Mouse (Mus musculus): ENCODE measurements around the gene Gstk1. TPM values are rescaled to one million over a fixed set of nuclear protein-coding genes. Genes with fewer than 3 reads are reported as not detected.

Gene Gstk1
- polyA plus RNA-seq, 1 experiment from 2014 or later: 47.7 TPM

DNA sequence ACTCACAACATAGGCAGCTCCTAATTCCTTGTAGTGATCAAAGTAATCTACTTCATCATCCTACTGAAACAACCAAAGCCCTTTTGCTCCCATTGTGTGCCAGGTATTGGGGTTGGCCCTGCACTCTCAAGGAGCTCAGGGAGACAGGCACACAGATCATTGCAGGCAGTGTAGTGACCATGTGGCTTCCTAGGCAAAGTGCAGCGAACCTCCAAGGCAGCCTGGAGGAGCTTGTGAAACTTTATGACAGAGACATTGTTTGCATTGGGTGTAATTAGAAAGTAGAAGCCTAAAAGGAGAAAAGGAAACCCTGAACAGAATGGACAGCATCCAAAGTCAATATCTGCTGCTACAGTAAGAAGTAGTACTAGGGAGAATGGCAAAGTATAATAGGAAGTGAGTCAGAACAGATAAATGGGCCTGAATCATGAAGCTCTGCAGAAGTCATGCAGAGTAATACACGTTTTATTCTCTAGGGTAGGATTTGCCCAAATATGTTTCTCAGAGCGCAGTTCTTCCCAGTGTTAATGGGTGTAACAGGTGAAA, 49.9 kb downstream of the Gstk1 start:
- Histone ChIP-seq H3K9ac (ENCODE audit: low read length) (no peak overlapping the region), H3K27me3 (ENCODE audit: control insufficient read depth, insufficient read depth, low read depth, low read length) (no peaks in the 10 kb centered on the region), H3K27ac (ENCODE audit: low read length) (no peak overlapping the region), H3K36me3 (ENCODE audit: control insufficient read depth, insufficient read depth, low read length) (no peaks in the 10 kb centered on the region), H3K4me2 (ENCODE audit: low read depth, low read length) (no peak overlapping the region), H3K4me1 (replicated peaks; ENCODE audit: control insufficient read depth, insufficient read depth, low read length) (no peaks in the 10 kb centered on the region), H3K4me3 (ENCODE audit: low read length) (no peak overlapping the region), H3K9me3 (ENCODE audit: control insufficient read depth, low read length) (no peaks in the 10 kb centered on the region)
- no peak for ATAC-seq (ENCODE audit: low read depth)
- 69% methylated on average over 3 of the region's 3 CpGs for WGBS

- no peaks in the 10 kb centered on the region for H3K4me1 ChIP-seq (replicated peaks; ENCODE audit: control insufficient read depth, insufficient read depth, low read length)
- no peaks in the 10 kb centered on the region for H3K9me3 ChIP-seq (ENCODE audit: control insufficient read depth, low read length)
- H3K4me3 ChIP-seq (ENCODE audit: low read length): no peak overlapping the region
- H3K4me2 ChIP-seq (ENCODE audit: low read depth, low read length): no peak overlapping the region
- no peak for ATAC-seq (ENCODE audit: low read depth)
- H3K27ac ChIP-seq (ENCODE audit: low read length): no peak overlapping the region
- H3K9ac ChIP-seq (ENCODE audit: low read length): no peak overlapping the region
- no peaks in the 10 kb centered on the region for H3K27me3 ChIP-seq (ENCODE audit: control insufficient read depth, insufficient read depth, low read depth, low read length)
- 91% methylated on average over 5 of the region's 5 CpGs for WGBS
- H3K36me3 ChIP-seq (ENCODE audit: control insufficient read depth, insufficient read depth, low read length): no peaks in the 10 kb centered on the region
These were observed 53.6 kb downstream of the Gstk1 start for GRCm38 (mm10) chr6:42299362-42299761.

Other genes starting within 250 kb of the Gstk1 start
- not detected in 2 replicates for gene Sva, start 207.5 kb upstream of the Gstk1 start, polyA plus RNA-seq (2015; fragmentation: Nextera tagmentation; extraction: Ambion mirVana)
- not detected in 2 replicates for gene Tas2r139, start 105.0 kb upstream of the Gstk1 start, polyA plus RNA-seq (2015; fragmentation: Nextera tagmentation; extraction: Ambion mirVana)
- gene Tas2r144, start 30.6 kb upstream of the Gstk1 start, polyA plus RNA-seq (2015; fragmentation: Nextera tagmentation; extraction: Ambion mirVana): not detected in 2 replicates
- 6.7 and 6.9 TPM in 2 replicates for gene Tmem139, start 16.0 kb downstream of the Gstk1 start, polyA plus RNA-seq (2015; fragmentation: Nextera tagmentation; extraction: Ambion mirVana)
- gene Casp2, start 19.1 kb downstream of the Gstk1 start, polyA plus RNA-seq (2015; fragmentation: Nextera tagmentation; extraction: Ambion mirVana): 67.9 and 71.4 TPM in 2 replicates
- 0.15 and 0.19 TPM in 2 replicates for gene Clcn1, start 40.8 kb downstream of the Gstk1 start, polyA plus RNA-seq (2015; fragmentation: Nextera tagmentation; extraction: Ambion mirVana)
- 0.10 and 0.16 TPM in 2 replicates for gene Fam131b, start 78.7 kb downstream of the Gstk1 start, polyA plus RNA-seq (2015; fragmentation: Nextera tagmentation; extraction: Ambion mirVana)
- 188 and 203 TPM in 2 replicates for gene Zyx, start 103.7 kb downstream of the Gstk1 start, polyA plus RNA-seq (2015; fragmentation: Nextera tagmentation; extraction: Ambion mirVana)
- gene Epha1, start 127.3 kb downstream of the Gstk1 start, polyA plus RNA-seq (2015; fragmentation: Nextera tagmentation; extraction: Ambion mirVana): 18.5 and 18.8 TPM in 2 replicates
- not detected in 2 replicates for gene Tas2r143, start 154.3 kb downstream of the Gstk1 start, polyA plus RNA-seq (2015; fragmentation: Nextera tagmentation; extraction: Ambion mirVana)
- not detected in 2 replicates for gene Tas2r135, start 159.5 kb downstream of the Gstk1 start, polyA plus RNA-seq (2015; fragmentation: Nextera tagmentation; extraction: Ambion mirVana)
- not detected in 2 replicates for gene Tas2r126, start 188.6 kb downstream of the Gstk1 start, polyA plus RNA-seq (2015; fragmentation: Nextera tagmentation; extraction: Ambion mirVana)
- gene Olfr458, start 219.3 kb downstream of the Gstk1 start, polyA plus RNA-seq (2015; fragmentation: Nextera tagmentation; extraction: Ambion mirVana): not detected in 2 replicates
- gene Olfr457, start 230.4 kb downstream of the Gstk1 start, polyA plus RNA-seq (2015; fragmentation: Nextera tagmentation; extraction: Ambion mirVana): 0.04 TPM in 1 of 2 replicates, not detected in the other
- gene Olfr456, start 241.3 kb downstream of the Gstk1 start, polyA plus RNA-seq (2015; fragmentation: Nextera tagmentation; extraction: Ambion mirVana): 0.19 TPM in 1 of 2 replicates, not detected in the other